Mouse (Mus musculus) heart, adult 2 months (tissue): Measurements from ENCODE around the gene Npff. TPM values are rescaled to one million over a fixed set of nuclear protein-coding genes. Genes with fewer than 3 reads are reported as not detected.
A peak's percentile ranks its signal among the peaks of the same experiment; 100 is the strongest.

Source experiments
- DNase-seq, 2 experiments: peaks; one replicate each; pipeline ENCODE4 v3.0.0; 2021
- H3K27ac ChIP-seq: fragments of 200-600 bp; 2 replicates; pipeline ENCODE4 v1.8.1; 2022
- H3K27me3 ChIP-seq: fragments of 200-500 bp; 2 replicates; pipeline ENCODE4 v1.6.1; 2012; ENCODE audit warnings: mild to moderate bottlenecking, low read length, inconsistent platforms, mixed read lengths; ENCODE audit not compliant: control insufficient read depth, insufficient read depth
- H3K36me3 ChIP-seq: fragments of 200-500 bp; 2 replicates; pipeline ENCODE4 v1.6.1; 2012; ENCODE audit warnings: low read length, inconsistent platforms; ENCODE audit not compliant: control insufficient read depth, insufficient read depth
- H3K4me1 ChIP-seq: fragments of 200-500 bp; 2 replicates; pipeline ENCODE4 v1.6.1; 2011; ENCODE audit warnings: low read length; ENCODE audit not compliant: control insufficient read depth, insufficient read depth
- H3K4me3 ChIP-seq: fragments of 200-600 bp; 2 replicates; pipeline ENCODE4 v1.8.1; 2022
- H3K79me2 ChIP-seq: fragments of 200-500 bp; replicated peaks from 2 replicates; pipeline ENCODE4 v1.6.1; 2012; ENCODE audit warnings: mild to moderate bottlenecking, inconsistent platforms, low read length, moderate library complexity, mixed read lengths; ENCODE audit not compliant: control insufficient read depth, insufficient read depth
- H3K9ac ChIP-seq: fragments of 200-500 bp; 2 replicates; pipeline ENCODE4 v1.6.1; 2012; ENCODE audit warnings: low read depth, mild to moderate bottlenecking, control low read depth, inconsistent platforms, low read length, mixed read lengths
- CTCF ChIP-seq: fragments of 200-600 bp; IDR thresholded peaks from 2 replicates; pipeline ENCODE4 v1.8.1; 2022; ENCODE audit warnings: antibody characterized with exemption, mild to moderate bottlenecking, moderate library complexity
- EP300 ChIP-seq: fragments of 200-500 bp; IDR thresholded peaks from 2 replicates; pipeline ENCODE4 v1.6.1; 2011; ENCODE audit warnings: low read depth, low read length, control low read depth; ENCODE audit not compliant: insufficient read depth
- POLR2A ChIP-seq: fragments of 200-500 bp; IDR thresholded peaks from 2 replicates; pipeline ENCODE4 v1.6.1; 2011; ENCODE audit warnings: mild to moderate bottlenecking, low read depth, low read length, control low read depth; ENCODE audit not compliant: insufficient read depth
- WGBS: fragments of 180-500 bp; shearing (Covaris S2); methylation state at CpG from one replicate; pipeline ENCODE4 v1.1.7; 2018; 5-methylcytosine and 5-hydroxymethylcytosine counted together
- intact Hi-C: fragments of 180-260 bp; cut with DNase I; formaldehyde crosslinking; loops from one replicate; pipeline ENCODE4 v1.15.1; 2025
- polyA plus RNA-seq: library from polyadenylated mRNA; depleted of rRNA; stranded (reverse); fragments of >200 nt; gene quantifications from 2 replicates; pipeline ENCODE4 v1.2.3, GENCODE M21; 2012
- total RNA-seq, 2 experiments: library from RNA; stranded (reverse); gene quantifications; 2 replicates each; pipeline ENCODE4 v1.2.3; 2021

Npff gene
- total and polyA plus RNA-seq, 3 experiments: 0.50 to 6.3 (median 1.4) TPM

DNA sequence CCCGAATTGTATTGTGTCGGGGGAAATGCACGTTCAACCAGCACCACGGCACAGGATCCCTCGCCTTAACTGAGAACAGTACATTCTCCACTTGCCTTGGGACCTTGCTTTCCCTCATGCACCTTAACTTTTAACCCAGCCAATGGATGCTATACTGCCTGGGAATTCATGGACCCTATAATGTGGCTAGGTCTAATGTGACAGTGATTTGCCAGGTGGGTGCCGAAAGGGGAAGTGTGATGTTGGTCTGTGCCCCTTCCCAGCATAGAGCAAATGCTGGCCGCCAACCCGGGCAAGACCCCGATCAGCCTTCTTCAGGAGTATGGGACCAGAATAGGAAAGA is 5.9 kb downstream of the Npff start:
- peaks cover 2% of the 10 kb centered on the region; the same call in 1 of the 2 replicates for H3K4me1 ChIP-seq
- no peaks in the 10 kb centered on the region for H3K36me3 ChIP-seq
- no peak for DNase-seq
- no peaks in the 10 kb centered on the region for H3K79me2 ChIP-seq
- H3K27me3 ChIP-seq: no peaks in the 10 kb centered on the region
- intact Hi-C loops: loop anchor here (2.0 to 5.0 kb wide), 2 partner anchors 48 to 112 kb away; partner anchors contain the start of genes Pcbp2 and Sp1
- peak overlapping the region; percentile 99 for H3K27ac ChIP-seq
- peak overlapping the region; percentile 98 for H3K9ac ChIP-seq
- H3K4me3 ChIP-seq: peak overlapping the region; percentile 87
- 5% methylated on average over 9 of the region's 9 CpGs for WGBS
- TF ChIP-seq POLR2A (no peak), CTCF (no peak), EP300 (no peak)

DNA sequence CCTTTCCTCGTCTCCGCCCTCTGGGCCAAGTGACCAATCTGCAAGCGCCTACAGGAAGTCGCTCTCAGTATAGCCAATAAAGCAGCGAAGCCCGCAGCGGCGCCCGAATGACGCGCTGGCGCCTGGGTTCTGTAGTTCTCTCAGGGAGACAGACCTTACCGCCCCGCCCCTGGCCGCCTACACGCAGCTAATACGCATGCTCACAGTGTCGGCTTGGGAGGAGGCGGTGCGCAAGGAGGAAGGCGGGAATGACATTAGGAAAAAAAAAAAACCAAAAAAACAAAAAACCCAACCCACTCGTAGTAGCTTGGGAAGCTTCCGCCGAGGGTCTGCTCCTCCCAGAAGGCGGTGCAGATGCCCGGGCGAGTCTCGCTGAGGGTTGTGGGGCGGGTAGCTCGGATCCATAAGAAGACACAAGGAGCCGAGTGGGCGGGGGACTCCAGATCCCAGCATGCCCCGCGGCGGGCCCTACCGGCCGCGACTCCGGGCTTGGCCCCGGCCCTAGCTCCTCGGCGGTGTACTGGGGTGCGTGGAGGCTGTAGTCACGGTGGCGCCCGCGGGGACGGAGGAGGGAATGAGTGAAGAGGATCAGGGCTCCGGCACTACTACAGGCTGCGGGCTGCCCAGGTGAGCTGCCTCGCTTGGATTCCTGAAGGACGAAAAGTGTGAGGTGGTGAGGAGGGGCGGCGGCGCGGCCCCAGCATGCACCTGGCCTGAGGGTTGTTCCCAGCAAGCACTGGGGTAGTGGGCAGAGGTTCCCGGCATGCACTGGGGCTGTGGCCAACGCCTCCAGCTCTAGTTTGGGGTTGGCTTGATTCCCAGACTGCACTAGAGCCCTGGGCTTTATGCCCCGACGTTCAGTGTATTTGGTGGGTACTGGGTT is 6.5 kb downstream of the Npff start, which contains the start of gene Tarbp2:
Tarbp2 (plus strand) TSS at position 217 of the 883 bp plus-strand sequence.
- peak within 1 kb of the TSS; percentile 99 for H3K27ac ChIP-seq
- WGBS: under 1% methylated on average over 60 of the region's 60 CpGs
- TF ChIP-seq CTCF: no peak
- TF ChIP-seq POLR2A: peak; percentile 67; the same call in 1 of the 2 replicates
- 0 out of 2 replicates have a peak, but pooled peaks have one; percentile 14 for TF ChIP-seq EP300
- H3K4me3 ChIP-seq: peak within 1 kb of the TSS; percentile 87
- no peaks in the 10 kb centered on the region for H3K36me3 ChIP-seq
- peak within 1 kb of the TSS; percentile 98 for H3K9ac ChIP-seq
- no peaks in the 10 kb centered on the region for H3K27me3 ChIP-seq
- H3K79me2 ChIP-seq: no peaks in the 10 kb centered on the region
- H3K4me1 ChIP-seq: peaks cover 2% of the 10 kb centered on the region; the same call in 1 of the 2 replicates
- DNase-seq: peak; percentile 98 to 100
- intact Hi-C loops: loop anchor here (2.0 to 5.0 kb wide), 2 partner anchors 47 to 111 kb away; partner anchors contain the start of genes Pcbp2 and Sp1

DNA sequence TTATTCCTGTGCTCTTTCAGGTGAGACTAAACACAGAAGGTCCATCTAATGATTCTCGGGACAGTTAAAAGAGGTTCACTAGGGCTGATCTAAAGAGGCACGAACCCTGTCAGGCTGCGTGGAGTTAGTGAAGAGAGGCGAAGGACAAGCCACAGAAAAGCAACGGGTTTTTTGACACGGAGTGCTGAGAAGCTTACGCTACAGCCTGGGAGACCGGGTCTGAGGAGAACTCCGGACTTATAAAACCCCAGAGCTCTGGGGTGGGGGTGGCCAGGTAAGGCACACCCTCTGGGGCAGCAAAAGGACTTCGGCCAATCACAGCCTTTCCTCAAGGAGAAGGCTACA is 7.1 kb downstream of the Npff start:
- no peak for DNase-seq
- H3K4me3 ChIP-seq: peak overlapping the region; percentile 61
- TF ChIP-seq POLR2A (peak; percentile 96), CTCF (no peak), EP300 (no peak)
- H3K36me3 ChIP-seq: no peaks in the 10 kb centered on the region
- no peaks in the 10 kb centered on the region for H3K27me3 ChIP-seq
- intact Hi-C loops: loop anchor here (5.0 kb wide), 1 partner anchor 110 kb away; the partner anchor contains the start of gene Sp1
- WGBS: under 1% methylated on average over 10 of the region's 10 CpGs
- H3K4me1 ChIP-seq: peaks cover 2% of the 10 kb centered on the region; the same call in 1 of the 2 replicates
- H3K79me2 ChIP-seq: no peaks in the 10 kb centered on the region
- H3K27ac ChIP-seq: peak overlapping the region; percentile 99
- H3K9ac ChIP-seq: peak overlapping the region; percentile 56

DNA sequence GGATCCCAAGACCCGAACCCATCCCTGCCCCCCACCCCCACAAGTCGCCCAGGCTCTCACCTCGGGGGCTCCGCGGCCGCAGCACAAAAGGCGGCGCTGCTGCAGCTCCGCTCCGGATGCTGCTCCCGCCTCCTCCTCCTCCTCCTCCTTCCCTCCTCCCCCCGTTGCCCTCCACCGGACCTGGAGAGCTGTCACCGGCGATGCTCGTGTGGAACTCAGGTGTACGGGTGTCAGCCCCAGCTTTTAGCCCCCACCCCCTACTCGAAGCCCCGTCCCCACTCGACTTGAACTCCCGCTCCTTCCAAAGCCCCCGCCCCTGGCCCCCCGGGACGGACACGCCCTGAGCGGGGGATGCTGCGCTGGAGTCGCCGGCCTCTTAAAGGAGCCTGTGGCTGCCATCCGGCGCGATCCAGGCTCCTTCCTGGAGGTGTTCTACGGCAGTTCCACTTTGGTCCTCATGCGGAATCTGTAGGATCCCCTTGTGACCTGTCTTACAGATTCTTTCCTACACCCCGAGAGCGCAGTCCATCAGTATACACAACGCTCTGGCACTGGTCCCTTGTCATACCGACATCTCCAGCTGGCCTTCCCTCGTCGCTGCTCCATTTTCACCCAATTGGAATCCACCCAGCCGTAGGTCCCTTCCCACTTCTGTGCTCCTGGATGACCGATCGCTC is 7.9 kb downstream of the Npff start, which contains the start of gene Map3k12:
Map3k12 (minus strand) TSS at position 337 of the 677 bp plus-strand sequence.
- intact Hi-C loops: loop anchor here (5.0 kb wide), 1 partner anchor 110 kb away; the partner anchor contains the start of gene Sp1
- Histone ChIP-seq H3K36me3 (no peaks in the 10 kb centered on the region), H3K4me1 (peaks cover 2% of the 10 kb centered on the region; the same call in 1 of the 2 replicates), H3K79me2 (no peaks in the 10 kb centered on the region), H3K4me3 (peak within 1 kb of the TSS; percentile 61), H3K9ac (peak within 1 kb of the TSS; percentile 75), H3K27ac (peak within 1 kb of the TSS; percentile 99), H3K27me3 (no peaks in the 10 kb centered on the region)
- under 1% methylated on average over 43 of the region's 43 CpGs for whole genome bisulfite sequencing
- TF ChIP-seq CTCF: 0 out of 2 replicates have a peak, but pooled peaks have one; percentile 21
- peak; percentile 30; the same call in 1 of the 2 replicates for TF ChIP-seq POLR2A
- 0 out of 2 replicates have a peak, but pooled peaks have one; percentile 20 for TF ChIP-seq EP300
- DNase-seq: peak; percentile 85 to 87

DNA sequence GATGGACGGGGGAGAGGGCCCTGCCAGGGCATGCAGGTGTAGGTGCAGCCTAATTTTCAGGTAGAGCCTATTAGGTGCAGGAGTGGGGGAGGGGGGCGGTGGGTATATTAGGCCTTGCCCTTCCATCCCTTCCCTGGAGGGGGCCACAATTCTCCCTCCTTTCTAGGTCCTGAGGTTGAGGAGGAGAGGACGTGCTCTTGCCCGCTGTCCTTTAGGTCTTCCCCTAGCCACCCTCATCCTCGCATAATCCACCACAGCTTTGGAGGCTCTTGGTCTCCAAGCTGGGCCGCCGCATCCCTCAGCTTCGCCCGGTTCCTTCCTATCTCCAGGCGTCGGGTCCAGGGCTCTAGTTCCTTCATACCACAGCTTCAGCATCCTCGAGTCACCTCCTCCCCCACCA is 8.4 kb downstream of the Npff start:
- WGBS: 6% methylated on average over 11 of the region's 12 CpGs
- H3K27me3 ChIP-seq: no peaks in the 10 kb centered on the region
- peak overlapping the region; percentile 61 for H3K4me3 ChIP-seq
- no peak for DNase-seq
- H3K79me2 ChIP-seq: no peaks in the 10 kb centered on the region
- peak overlapping the region; percentile 75 for H3K9ac ChIP-seq
- intact Hi-C loops: loop anchor here (5.0 kb wide), 1 partner anchor 109 kb away; the partner anchor contains the start of gene Sp1
- H3K4me1 ChIP-seq: peaks cover 2% of the 10 kb centered on the region; the same call in 1 of the 2 replicates
- TF ChIP-seq CTCF (no peak), POLR2A (no peak), EP300 (no peak)
- no peaks in the 10 kb centered on the region for H3K36me3 ChIP-seq
- peak overlapping the region; percentile 99; the same call in 1 of the 2 replicates for H3K27ac ChIP-seq
